Mouse (Mus musculus) CH12.LX (cell line): ENCODE data around the gene Wdr4. TPM values are rescaled to one million over a fixed set of nuclear protein-coding genes. Genes with fewer than 3 reads are reported as not detected.
"Not testable (repeated sequence)": the region's sequence is repeated elsewhere in the genome, so short reads cannot be mapped to it uniquely, and the experiment has no call there.

Source experiments
- DNase-seq: peaks from one replicate; pipeline ENCODE4 v3.0.0-alpha.2; 2013; ENCODE audit errors: extremely low read depth
- H3K27ac ChIP-seq: 2 replicates; pipeline ENCODE4 v1.5.1; 2012; ENCODE audit warnings: low read depth, mild to moderate bottlenecking, control low read depth, moderate library complexity; ENCODE audit not compliant: insufficient read depth
- H3K27me3 ChIP-seq: replicated peaks from 2 replicates; pipeline ENCODE3; 2012; ENCODE audit warnings: inconsistent platforms
- H3K36me3 ChIP-seq, 2 experiments: replicated peaks in 1 of 2; 2 replicates each; pipeline versions ENCODE3 to v1.6.1; 2012; ENCODE audit warnings: inconsistent platforms in 1 of 2, low read length in 1 of 2, mild to moderate bottlenecking in 1 of 2, mixed read lengths in 1 of 2, moderate library complexity in 1 of 2; ENCODE audit not compliant: control insufficient read depth in 1 of 2, insufficient read depth in 1 of 2
- H3K4me1 ChIP-seq, 2 experiments: 2 replicates each; pipeline ENCODE4 v1.6.1; 2012; ENCODE audit warnings: inconsistent platforms in 1 of 2, moderate library complexity in 1 of 2; ENCODE audit not compliant: insufficient read depth in 2 of 2, control insufficient read depth in 1 of 2
- H3K4me2 ChIP-seq: 2 replicates; pipeline ENCODE4 v1.6.1; 2012; ENCODE audit warnings: low read depth, mild to moderate bottlenecking, control low read depth; ENCODE audit not compliant: poor library complexity, insufficient read depth, severe bottlenecking
- H3K4me3 ChIP-seq, 3 experiments: fragments of 150-350 bp in 1 of 3; sonication (generic) in 1 of 3; replicated peaks in 1 of 3; 2 replicates each; pipeline versions ENCODE3 to v1.5.1; 2011 to 2012; ENCODE audit warnings: low read depth in 2 of 3, low read length in 2 of 3, mild to moderate bottlenecking in 2 of 3, moderate library complexity in 2 of 3, control low read depth in 1 of 3, improper control_type of control experiment in 1 of 3, inconsistent platforms in 1 of 3, mixed read lengths in 1 of 3; ENCODE audit not compliant: poor library complexity in 1 of 3
- H3K79me2 ChIP-seq: replicated peaks from 2 replicates; pipeline ENCODE4 v1.6.1; 2012; ENCODE audit warnings: mild to moderate bottlenecking, moderate library complexity; ENCODE audit not compliant: control insufficient read depth, poor library complexity, insufficient read depth, severe bottlenecking; ENCODE audit errors: extremely low read depth
- H3K9ac ChIP-seq: 2 replicates; pipeline ENCODE4 v1.6.1; 2012; ENCODE audit warnings: low read depth, mild to moderate bottlenecking, control low read depth, moderate library complexity; ENCODE audit not compliant: insufficient read depth
- H3K9me3 ChIP-seq: replicated peaks from 2 replicates; pipeline ENCODE3; 2012; ENCODE audit warnings: low read length, inconsistent platforms, mixed read lengths
- ELF1 ChIP-seq: IDR thresholded peaks from 2 replicates; pipeline ENCODE4 v1.6.1; 2014; ENCODE audit warnings: low read depth, mild to moderate bottlenecking, inconsistent platforms, low read length, improper control_type of control experiment
- HCFC1 ChIP-seq: IDR thresholded peaks from 2 replicates; pipeline ENCODE4 v1.6.1; 2012; ENCODE audit warnings: low read depth, mild to moderate bottlenecking, inconsistent platforms, low read length, improper control_type of control experiment
- KAT2A ChIP-seq: IDR thresholded peaks from 2 replicates; pipeline ENCODE4 v1.6.1; 2012; ENCODE audit warnings: low read length, improper control_type of control experiment, inconsistent platforms; ENCODE audit not compliant: insufficient replicate concordance
- NELFE ChIP-seq: IDR thresholded peaks from 2 replicates; pipeline ENCODE4 v1.6.1; 2011; ENCODE audit warnings: low read depth, low read length, improper control_type of control experiment
- POLR2A ChIP-seq: IDR thresholded peaks from 2 replicates; pipeline ENCODE4 v1.6.1; 2011; ENCODE audit warnings: low read depth, mild to moderate bottlenecking, improper control_type of control experiment, low read length
- RCOR1 ChIP-seq: conservative IDR thresholded peaks from 2 replicates; pipeline ENCODE4 v1.6.1; 2012; ENCODE audit warnings: low read depth, mild to moderate bottlenecking, inconsistent platforms, low read length, improper control_type of control experiment
- SMC3 ChIP-seq: IDR thresholded peaks from 2 replicates; pipeline ENCODE4 v1.6.1; 2011; ENCODE audit warnings: low read depth, low read length, improper control_type of control experiment
- TBP ChIP-seq: conservative IDR thresholded peaks from 2 replicates; pipeline ENCODE4 v1.6.1; 2011; ENCODE audit warnings: low read depth, low read length, improper control_type of control experiment
- ZC3H11A ChIP-seq: IDR thresholded peaks from 2 replicates; pipeline ENCODE4 v1.6.1; 2012; ENCODE audit warnings: low read depth, mild to moderate bottlenecking, inconsistent platforms, low read length, improper control_type of control experiment
- ZKSCAN1 ChIP-seq: IDR thresholded peaks from 2 replicates; pipeline ENCODE4 v1.6.1; 2012; ENCODE audit warnings: low read depth, inconsistent platforms, low read length, improper control_type of control experiment, borderline replicate concordance
- ZMIZ1 ChIP-seq: IDR thresholded peaks from 2 replicates; pipeline ENCODE4 v1.6.1; 2012; ENCODE audit warnings: low read depth, mild to moderate bottlenecking, inconsistent platforms, low read length, improper control_type of control experiment
- dilution Hi-C: fragments of 300-500 bp; cut with MboI; formaldehyde crosslinking; loops from 2 replicates; pipeline ENCODE4 v1.14.3; 2020; ENCODE audit warnings: low sequenced_read_pairs; ENCODE audit not compliant: extremely low pct_unique_long_range_greater_than_20kb, extremely low pct_ligation_motif_present
- in situ Hi-C: fragments of 300-500 bp; cut with MboI; formaldehyde crosslinking; loops from 3 replicates; pipeline ENCODE4 v1.14.3; 2019; ENCODE audit warnings: low sequenced_read_pairs, low pct_ligation_motif_present, low pct_unique_long_range_greater_than_20kb, mixed read lengths
- polyA plus RNA-seq: library from polyadenylated mRNA; unstranded; fragments of >175 nt; gene quantifications from 2 replicates; pipeline ENCODE4 v1.2.1, GENCODE M21; 2012; ENCODE audit warnings: low read depth; ENCODE audit not compliant: insufficient read length
- total RNA-seq, 2 experiments: library from RNA; depleted of rRNA; stranded (reverse); fragments of 300-350 nt in 1 of 2; fragments of >200 nt in 1 of 2; gene quantifications; 2 replicates each; pipeline ENCODE4 v1.2.3; 2012 to 2014

The Wdr4 gene
- total and polyA plus RNA-seq, 3 experiments = 48.3 to 56.2 (median 51.4) TPM

DNA sequence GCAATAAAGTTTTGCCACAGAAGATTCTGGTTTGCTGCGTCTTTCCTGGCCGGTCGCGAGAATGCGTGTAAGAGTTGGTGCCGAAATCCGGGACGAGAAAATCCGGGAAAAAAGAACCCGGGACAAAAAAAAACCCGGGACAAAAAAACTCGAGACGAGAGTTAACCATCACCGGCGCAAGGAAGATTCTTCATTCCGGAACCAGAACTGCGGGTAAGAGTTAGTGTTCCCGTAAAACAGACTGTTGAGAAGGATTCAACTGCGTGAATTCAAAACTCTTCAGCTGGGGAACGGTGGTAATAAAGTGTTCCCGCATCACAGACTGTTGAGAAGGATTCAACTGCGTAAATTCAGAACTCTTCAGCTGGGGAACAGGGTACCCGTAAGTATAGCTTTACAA lies 32.8 kb upstream of the Wdr4 start:
- H3K4me2 ChIP-seq, DNase-seq, in situ Hi-C loops, H3K9me3 ChIP-seq, H3K9ac ChIP-seq, H3K27me3 ChIP-seq, dilution Hi-C loops, H3K4me3 ChIP-seq, H3K79me2 ChIP-seq, H3K27ac ChIP-seq: not testable (repeated sequence)
- peaks cover 4 to 15% of the 10 kb centered on the region in 2 experiments; a peak in 3 of 4 replicates for H3K4me1 ChIP-seq
- peaks cover 17 to 61% of the 10 kb centered on the region in 2 experiments for H3K36me3 ChIP-seq

DNA sequence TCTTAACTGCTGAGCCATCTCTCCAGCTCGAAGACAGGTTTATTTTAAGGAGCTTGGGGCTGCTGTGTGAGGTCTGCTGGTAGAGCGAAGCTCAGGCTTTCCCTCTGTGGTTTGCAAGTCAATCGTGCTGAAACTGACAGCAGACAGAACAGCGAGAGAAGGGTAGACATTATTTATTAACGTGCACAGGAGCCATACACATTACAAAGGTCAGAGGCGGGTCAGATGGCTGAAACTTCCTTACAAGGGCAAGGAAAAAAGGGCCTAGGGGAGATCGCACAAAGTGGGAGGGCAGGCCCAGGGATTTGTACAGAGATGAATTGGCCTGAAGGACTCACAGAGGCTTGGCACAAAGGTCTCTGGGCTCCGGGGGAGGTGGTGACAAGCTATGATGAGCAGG lies 29.6 kb upstream of the Wdr4 start:
- no peak overlapping the region for H3K4me3 ChIP-seq
- in situ Hi-C loops (no loop called here), dilution Hi-C loops (no loop called here)
- no peaks in the 10 kb centered on the region for H3K4me1 ChIP-seq
- DNase-seq = no peak
- H3K9me3 ChIP-seq = no peaks in the 10 kb centered on the region
- H3K9ac ChIP-seq = no peak overlapping the region
- peaks cover 14 to 45% of the 10 kb centered on the region in 2 experiments for H3K36me3 ChIP-seq
- no peaks in the 10 kb centered on the region for H3K27me3 ChIP-seq
- H3K79me2 ChIP-seq = no peaks in the 10 kb centered on the region; the same call in 1 of the 2 replicates
- TF ChIP-seq RCOR1 (no peak), ZMIZ1 (no peak), HCFC1 (no peak), POLR2A (no peak), ELF1 (no peak), SMC3 (no peak), KAT2A (no peak), ZKSCAN1 (no peak), TBP (no peak), NELFE (no peak), ZC3H11A (no peak)
- H3K27ac ChIP-seq = no peak overlapping the region
- H3K4me2 ChIP-seq = no peak overlapping the region

DNA sequence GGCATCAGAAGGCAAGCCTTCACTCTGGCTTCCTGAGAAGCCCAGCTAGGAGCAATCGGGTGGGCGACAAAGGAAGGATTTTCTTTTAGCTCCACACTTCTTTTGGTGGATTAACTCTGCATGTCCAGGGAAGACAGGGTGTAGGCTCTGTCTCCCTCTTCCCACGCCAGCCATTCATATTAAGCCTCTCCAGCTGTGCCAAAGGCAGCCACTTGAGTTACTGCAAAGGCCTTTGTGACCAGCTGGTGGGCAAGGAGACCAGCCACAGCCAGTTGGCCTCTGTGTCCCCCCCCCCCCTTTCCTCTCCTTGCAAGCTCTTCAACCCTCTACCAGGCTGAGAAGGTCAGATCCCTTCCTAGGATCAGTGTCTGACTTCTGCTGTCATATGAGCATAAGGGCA lies 28.2 kb upstream of the Wdr4 start:
- 0 out of 2 replicates have a peak, but pooled peaks have one; percentile 7 for TF ChIP-seq POLR2A
- TF ChIP-seq RCOR1 = no peak
- no peak overlapping the region for H3K4me2 ChIP-seq
- no peak overlapping the region for H3K9ac ChIP-seq
- in situ Hi-C loops (no loop called here), dilution Hi-C loops (no loop called here)
- H3K4me3 ChIP-seq = no peak overlapping the region
- no peaks in the 10 kb centered on the region for H3K27me3 ChIP-seq
- peaks cover 10 to 46% of the 10 kb centered on the region in 2 experiments for H3K36me3 ChIP-seq
- no peak overlapping the region for H3K27ac ChIP-seq
- H3K4me1 ChIP-seq = no peaks in the 10 kb centered on the region
- no peaks in the 10 kb centered on the region for H3K79me2 ChIP-seq
- H3K9me3 ChIP-seq = no peaks in the 10 kb centered on the region
- no peak for DNase-seq
